Mouse (Mus musculus) frontal cortex, postnatal 14 days (tissue): Measurements from ENCODE around the gene Rab11fip3.
A peak's percentile ranks its signal among the peaks of the same experiment; 100 is the strongest.
"Not testable (repeated sequence)": the region's sequence is repeated elsewhere in the genome, so short reads cannot be mapped to it uniquely, and the experiment has no call there.

Experiments used
- DNase-seq, 2 experiments: peaks; one replicate each; pipeline ENCODE4 v3.0.0; 2022; ENCODE audit warnings: low spot score in 2 of 2

The Rab11fip3 gene

DNA sequence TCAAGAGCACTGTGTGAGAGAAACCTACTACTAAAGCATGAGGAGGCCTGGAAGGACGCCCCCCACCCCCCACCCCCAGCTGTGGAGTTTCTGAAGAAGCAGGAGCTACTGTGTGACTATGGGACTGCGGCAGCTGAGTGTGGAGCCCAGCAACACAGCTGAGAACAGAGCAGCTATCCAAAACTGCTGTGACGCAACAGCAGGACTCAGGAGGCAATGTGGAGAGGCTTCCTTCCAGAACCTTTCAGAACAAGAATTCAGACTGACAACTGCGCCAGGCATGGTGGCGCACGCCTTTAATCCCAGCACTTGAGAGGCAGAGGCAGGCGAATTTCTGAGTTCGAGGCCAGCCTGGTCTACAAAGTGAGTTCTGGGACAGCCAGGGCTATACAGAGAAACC is 28.6 kb downstream of the Rab11fip3 start:
- DNase-seq = not testable (repeated sequence)

DNA sequence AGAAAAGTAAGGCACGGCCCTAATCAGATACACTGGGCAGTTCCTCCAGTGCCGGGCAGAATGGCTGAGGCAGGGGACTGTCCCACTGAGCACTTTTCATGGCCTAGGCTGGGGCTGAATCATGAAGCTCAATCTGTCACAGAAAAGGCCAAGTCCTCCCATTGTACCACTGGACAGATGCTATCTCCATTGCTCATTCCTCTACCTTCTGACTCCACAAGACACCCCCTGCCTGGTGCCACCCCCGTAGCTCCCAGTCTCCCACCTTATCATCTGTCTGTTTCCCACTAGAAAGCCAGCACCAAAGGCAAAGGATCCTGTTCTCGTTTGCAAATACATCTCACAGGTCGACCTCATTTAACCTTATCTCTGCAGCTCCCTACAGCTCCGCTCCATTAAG is 37.3 kb downstream of the Rab11fip3 start:
- DNase-seq = no peak

DNA sequence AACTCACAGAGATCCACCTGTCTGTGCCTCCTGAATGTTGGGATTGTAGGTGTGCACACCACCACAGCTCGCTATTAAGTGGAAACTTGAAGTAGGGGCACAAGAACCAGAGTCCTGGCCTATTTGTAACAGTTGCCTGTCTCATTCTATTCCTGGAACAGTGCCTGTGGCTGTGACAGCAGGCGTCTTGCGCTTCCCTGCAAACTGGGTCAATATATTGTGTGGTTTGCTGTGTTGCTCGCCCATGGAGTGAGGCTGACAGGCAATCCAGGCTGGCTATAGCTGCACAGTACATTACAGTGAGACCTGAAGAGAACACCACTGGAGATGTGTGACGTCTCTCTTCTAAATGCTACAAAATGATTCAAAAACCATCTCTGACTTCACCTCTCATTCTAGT is 37.8 kb downstream of the Rab11fip3 start:
- no peak for DNase-seq

DNA sequence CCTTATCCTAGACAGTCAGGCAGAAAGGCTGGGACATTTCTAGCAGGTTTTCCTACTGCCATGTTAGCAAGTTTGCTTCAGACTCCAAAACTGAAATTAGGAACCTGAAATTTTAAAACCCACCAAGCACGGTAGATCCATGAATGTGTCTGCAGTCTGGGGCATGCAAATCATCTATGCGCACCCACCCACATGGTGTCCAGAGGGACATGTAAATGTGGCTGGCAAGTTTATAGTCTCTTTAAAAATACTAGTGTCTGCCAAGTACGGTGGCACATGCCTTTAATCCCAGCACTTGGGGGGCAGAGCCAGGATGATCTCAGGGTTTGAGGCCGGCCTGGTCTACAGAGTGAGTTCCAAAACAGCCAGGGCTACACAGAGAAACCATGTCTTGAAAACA is 41.1 kb downstream of the Rab11fip3 start:
- no peak for DNase-seq

DNA sequence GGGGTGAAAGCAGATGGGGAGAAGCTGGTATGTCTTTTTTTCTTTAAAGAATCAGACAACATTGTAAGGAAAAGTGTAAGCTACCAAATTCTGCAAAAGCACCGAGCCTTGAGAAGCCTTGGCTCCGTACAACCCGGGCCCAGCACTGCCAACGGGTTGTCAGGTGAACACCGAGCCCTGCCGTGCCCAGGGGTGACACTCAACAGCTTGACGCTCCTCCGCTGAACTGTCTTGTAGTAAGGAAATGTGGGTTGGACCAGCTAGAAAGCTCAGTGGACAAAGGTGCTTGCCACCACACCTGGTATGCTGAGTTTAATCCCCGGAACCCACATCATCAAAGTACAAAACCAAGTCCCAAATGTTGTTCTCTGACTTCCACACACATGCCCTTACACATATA is 44.7 kb downstream of the Rab11fip3 start:
- DNase-seq = no peak

DNA sequence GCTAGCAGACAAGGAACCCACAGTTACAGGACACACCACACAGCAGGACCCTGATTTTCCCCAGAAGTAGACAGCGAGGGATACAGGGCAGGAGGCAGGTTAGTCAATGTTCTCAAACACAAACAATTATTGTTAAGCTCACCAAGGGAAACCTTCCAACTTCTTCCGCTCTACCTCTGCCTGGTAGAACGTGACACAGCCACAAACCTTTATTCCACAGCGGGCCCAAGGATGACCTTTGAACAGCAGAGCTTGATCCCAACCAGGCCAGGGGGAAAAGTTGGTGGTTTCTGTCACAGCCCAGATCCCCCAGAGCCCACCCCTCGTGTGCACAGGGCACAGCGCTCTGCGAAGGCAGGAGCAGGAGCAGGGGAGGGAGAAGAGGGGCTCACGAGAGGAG is 45.4 kb downstream of the Rab11fip3 start:
- no peak for DNase-seq

DNA sequence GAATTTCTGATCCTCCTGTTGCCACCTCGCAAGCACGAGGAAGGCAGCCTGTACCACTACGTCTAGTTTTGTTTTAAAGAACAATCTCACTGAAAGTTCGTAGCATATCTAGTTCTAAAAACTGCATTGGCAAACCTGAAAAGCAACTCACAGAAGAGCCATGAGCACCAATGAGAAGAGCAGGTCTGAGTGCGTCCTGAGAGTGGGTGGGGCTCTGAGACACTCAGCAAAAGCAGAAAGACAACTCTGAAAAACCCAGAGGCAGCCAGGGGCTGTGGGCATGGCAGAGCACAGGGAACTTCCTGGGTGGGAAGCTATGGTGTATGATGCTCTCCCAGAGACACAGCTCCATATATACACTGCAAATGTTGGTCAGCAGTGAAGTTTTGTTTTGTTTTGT is 46.2 kb downstream of the Rab11fip3 start:
- no peak for DNase-seq

DNA sequence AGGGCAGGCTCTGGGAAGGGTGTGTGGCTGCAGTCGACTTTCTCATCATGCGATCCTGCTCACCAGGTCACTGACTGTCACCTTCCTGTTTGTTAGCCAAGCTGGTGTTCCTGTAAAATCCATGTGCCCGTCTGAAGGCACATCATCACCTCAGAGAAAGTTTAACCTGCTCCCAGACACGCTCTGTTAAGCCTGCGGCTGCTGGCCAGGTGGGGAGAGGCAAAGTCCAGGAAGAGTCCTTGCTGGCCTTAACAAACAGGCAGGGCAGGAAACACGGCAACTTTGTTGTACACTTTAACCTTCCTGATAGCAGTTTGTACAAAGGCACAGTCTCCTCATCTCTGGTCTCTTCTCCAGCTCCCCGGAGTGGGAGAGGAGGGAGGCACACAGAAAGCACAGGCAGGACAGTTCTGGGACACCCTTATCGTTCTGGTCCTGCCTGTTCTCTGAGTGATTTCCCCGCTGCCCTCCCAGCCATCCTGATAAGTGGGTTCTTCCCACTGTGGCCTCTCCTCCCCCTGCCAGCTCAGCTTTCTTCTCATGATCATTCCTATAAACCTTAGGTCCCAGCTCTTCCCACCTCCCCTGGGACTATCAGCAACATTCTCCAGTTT is 47.5 kb downstream of the Rab11fip3 start:
- no peak for DNase-seq

DNA sequence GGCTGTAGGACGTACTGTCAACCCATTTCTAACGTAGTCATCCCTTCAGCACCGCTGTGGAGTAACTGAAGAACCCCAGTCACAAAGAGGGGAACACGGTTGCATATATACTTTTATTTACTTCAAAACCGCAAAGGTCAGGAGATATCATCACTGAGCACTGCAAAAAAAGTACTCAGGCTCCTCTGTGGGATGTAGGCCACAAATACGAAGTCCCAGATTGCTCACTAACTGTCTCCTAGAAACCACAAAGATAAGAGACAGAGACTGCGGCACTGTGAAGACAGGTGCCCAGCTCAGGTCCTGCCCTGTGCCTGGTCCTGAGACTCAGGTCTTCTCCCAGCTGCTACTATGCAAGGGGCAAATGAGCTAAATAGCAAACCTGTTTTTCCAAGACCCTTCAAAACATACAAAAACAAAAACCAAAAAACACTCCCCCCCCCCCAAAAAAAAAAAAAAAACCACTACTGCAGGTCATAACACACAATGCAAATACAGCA is 48.5 kb downstream of the Rab11fip3 start:
- no peak for DNase-seq

DNA sequence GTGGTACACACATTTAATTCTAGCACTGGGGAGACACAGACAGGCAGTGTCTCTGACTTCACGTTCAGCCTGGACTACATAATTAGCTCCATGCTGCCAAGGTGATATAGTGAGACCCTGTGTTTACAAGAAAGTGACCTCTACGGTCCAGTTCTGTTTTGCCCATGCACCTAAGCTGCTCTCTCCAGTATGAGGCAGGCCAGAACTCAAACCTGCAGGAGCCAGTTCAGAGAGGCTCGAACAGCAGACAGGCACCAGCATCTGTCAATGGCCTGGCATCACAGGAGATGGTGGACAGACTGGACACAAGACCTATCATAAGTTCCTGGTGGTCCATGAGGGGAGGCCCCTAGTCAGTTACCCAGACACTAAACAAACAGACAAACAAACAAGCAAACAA is 51.0 kb downstream of the Rab11fip3 start:
- no peak for DNase-seq

DNA sequence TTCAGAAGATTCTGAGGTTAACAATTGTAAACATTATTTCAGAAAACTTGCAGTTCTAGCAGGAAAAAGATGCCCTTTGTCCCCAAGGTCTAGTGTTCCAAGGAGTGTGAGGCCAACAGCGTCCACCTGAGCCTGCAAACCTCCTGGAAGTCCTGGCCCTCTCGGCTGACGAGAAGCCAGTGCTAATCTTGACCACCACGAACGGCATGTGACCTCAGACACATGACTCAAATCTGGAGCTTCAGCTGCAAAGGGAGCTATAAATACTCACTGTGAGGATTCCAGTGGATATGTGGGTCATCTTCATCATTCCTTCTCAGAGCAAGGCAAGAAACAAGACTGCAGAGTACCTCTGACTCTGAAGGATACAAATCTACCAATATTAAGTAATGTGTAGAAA is 51.4 kb downstream of the Rab11fip3 start:
- DNase-seq = no peak

DNA sequence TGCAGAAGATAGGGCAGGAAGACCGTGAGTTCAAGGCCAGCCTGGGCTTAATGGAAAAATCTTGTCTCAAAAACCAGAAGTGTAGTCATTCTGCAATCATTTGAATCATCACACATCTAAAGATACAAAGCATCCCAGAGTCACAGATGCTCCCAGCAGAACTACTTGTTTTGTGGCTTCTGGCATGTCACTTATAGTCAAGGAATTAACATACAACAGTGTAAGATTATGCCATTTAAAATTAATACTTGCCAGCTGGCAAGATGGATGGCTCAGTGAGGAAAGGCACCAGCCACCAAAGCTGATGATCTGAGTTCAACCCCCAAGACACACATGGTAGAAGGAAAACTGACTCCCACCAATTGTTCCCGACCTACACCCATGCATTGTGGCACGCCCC is 52.3 kb downstream of the Rab11fip3 start:
- no peak for DNase-seq

DNA sequence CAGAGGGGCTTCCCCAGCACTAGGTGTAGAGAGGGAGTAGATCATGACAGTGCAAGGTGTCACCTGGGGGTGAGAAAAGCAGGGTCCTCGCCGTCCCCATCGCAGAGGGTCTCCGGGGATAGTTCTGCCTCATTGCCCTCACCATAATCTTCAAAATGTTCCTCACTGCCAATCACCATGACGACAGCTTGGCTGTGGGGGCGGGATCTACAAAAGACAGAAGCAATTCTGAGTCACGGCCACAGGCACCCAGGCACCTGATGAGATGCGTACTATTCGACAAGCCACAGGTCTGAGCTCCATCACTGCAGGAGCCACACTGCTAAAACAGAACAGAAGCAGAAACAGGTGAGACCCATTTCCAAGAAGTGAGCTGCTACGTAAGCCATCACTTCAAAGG is 55.6 kb downstream of the Rab11fip3 start:
- DNase-seq = peak in 1 of 2 experiments; percentile 46

DNA sequence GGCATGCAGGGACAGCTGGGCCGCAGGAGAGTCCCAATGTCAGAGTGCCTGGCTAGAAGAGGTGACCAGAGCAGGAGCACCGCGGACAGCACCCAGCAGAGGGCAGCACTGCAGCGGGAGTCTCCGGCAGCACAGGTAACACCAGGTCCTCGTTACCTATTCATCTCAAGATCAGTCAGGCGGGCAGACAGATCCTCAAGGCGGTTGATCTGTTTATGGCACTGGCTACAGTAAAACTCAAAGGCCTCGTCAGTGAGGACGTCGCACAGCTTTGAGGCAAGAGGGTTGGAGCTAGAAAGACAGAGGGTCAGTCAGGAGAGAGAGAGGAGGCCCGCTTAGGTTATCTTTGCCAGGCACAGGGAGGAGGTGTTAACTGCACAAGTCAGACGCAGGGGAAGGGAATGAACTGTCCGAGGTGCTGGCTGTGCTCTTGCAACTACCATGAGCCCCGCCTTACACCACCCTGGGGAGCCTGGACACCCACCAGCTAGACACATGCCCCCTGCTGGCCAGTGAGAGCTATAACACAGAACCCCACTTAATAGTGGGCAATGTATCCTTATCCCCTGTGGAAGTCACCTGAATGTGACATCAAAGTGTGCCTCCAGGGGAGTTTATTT is 57.4 kb downstream of the Rab11fip3 start:
- DNase-seq = peak in 1 of 2 experiments; percentile 50

DNA sequence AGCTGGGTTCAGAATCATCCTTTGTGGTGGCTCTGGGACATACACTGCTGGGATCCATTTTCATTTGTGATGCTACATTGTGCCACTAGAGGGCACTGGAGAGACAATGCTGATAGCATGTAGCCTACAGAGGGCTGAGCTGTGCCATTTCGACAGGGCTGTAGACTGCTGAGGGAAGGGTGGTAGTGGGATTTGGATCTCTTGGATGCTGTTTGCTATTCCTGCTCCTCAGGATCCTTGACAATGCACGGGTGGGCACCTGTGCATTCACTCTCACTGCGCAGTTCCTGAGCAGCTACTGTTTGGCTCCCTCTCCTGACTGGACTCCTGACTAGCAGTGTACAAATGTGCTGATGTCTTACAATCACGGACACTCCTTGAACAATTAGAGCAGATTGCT is 59.8 kb downstream of the Rab11fip3 start:
- DNase-seq = peak; percentile 57 to 74

DNA sequence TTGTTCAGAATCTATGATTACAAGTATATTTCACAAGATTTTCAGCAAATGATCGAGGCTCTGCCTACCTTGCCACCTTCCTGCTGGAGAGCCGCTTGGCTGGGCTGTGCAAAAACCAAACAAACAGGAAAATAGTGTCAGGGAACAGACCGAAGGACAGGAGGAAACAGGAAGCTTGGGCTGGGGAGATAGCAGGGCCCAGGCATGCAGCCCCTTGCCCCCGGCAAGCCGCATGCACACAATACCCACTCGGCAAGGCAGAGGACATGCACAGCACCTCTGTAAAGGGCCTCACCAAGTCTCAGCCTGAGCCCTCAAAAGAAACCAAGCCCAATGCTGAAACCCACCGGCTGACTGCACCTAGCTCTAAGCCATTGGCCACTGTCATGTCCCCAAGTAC is 60.6 kb downstream of the Rab11fip3 start:
- no peak for DNase-seq

DNA sequence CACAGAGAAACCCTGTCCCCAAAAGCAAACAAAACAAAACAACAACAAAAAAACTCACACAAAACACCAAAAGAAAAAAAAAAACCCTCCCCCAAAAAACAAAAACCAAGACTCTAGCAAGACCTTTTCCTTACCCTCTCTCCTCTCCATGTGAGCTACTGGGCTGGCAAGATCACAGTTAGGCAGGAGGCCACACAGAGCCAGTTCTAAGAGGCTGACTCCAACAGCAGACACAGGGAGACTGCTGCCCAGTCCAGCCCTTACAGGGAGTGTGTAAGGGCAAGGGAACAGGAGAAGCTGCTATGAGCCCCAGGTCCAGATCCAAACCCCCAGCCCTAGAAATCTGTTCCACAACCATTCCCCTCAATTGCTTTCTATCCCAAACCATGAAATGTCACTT is 61.0 kb downstream of the Rab11fip3 start:
- DNase-seq = no peak

DNA sequence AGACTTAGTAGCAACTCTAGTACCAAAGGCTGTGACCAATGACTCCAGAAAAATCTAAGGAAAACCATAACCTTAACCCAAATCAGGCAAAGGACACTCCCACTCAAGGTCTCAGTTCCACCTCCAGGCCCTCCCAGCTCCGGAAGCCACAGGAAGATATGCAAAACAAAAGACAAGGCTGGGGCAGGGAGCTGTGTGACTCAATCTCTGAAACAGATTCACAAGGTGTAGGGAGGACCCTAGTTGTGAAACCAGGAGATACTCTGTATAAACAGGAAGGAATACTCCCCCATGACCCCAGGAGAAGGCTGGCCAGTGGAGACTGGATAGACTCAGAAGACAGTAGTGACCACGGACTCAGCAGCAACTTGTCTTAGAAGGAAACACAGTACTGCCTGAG is 61.7 kb downstream of the Rab11fip3 start:
- no peak for DNase-seq

DNA sequence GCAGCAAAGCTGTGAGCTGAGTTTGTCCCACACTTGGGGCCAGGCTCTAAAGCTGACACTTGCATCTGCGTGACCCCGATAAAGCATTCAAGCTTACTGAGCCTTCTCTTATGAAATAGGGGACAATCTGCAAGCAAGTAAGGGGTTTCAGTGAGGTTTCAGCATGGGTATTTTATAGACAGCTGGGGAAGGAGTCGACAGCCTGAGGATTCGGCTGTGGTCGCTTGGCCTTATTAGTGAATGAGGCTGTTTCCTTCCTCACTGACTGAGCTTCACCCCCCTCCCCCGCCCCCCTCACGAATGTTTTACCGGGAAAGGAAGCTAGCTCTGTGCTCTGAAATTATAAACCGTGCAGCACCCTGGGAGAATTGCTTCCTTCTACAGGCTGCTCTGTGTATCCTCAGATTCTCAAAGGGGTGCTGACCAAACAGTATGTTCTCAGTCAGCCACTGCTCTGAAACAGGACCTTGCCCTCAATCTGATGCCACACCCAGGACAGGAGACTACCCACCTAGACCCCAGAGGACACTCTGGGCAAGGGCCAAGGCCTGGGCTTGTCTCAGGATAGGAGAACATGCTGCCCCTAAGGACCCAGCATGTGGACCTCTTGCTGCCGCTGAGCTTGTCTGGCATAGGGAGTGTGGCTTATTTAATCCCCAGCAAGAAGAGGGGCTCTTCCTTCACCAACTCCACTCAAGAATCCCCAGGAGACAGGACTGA is 63.5 kb downstream of the Rab11fip3 start:
- DNase-seq = no peak

DNA sequence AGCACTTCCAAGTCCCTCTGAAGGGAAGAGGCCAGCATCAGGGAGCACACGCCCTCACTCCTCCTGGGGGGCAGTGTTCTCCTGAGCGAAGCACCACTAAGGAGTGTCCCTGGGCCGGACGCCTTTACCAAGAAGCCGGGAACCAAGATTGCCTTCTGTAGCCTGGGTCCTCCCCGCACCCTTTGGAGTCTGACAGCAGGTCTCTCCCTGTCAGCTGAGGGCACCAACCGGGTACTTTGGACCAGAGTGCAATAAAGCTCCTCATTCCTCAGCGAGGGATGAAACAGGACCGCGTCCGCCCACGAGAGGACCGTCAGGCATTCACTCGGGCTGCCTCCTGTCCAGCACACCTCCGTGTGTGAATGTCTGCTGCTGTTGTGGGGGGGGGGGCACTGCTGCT is 64.6 kb downstream of the Rab11fip3 start:
- DNase-seq = no peak

DNA sequence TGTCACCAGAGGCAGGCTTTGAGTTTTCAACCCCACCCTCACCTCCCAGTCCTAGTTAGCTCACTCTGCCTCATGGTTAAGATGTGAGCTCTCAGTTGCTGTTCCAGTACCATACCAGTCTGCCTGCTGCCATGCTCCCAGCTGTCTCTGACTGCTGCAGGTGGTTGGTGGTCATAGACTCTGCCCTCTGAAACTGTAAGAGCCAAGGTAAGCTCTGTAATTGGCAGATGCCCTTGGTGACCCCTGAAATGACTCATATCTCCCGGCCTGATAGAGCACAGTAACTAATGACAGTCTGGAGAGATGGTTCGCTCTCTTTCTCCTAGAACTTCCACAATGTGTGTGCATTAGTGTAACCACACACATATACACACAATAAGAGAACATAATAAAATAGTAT is 65.5 kb downstream of the Rab11fip3 start:
- no peak for DNase-seq

DNA sequence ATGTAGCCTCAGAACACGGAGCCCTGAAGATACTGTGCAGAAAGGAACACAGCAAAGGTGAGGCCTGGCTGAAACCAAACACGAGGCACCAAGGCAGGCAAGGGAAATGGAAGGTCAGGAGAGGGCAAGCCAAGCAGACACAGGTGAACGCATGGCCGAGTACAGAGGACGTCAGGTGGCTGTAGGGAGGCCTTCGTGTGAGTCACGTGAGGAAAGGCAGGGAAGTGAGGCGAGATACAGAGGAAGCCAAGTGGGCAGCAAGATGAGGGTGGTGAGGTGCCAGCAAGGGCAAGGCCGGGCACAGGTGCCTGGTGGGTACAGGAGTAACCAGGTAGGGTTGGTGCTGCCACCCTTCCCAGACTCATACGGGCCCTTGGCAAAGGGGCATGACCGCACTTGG is 70.9 kb downstream of the Rab11fip3 start:
- DNase-seq = no peak

DNA sequence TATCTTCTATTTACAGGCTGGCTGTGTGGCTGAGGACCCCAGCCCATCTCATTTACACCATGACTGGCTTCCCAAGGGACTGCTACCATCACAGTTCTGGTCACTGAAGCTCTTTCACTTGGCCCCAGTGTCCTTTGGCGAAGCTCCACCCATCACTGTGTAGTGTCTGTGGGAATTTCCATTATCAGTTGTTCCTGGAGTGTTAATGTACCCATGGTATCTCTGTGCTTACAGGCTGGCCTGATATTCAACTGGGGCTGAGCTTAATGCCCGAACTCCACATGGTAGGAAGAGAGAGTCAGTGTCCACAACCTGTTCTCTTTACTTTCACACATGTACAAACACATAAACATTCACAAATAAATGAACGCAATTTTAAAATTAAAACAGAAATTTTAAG is 75.9 kb downstream of the Rab11fip3 start:
- no peak for DNase-seq
